Comparison of ENCODE assay signal across 1 mouse cellular context in the genomic region with DNA sequence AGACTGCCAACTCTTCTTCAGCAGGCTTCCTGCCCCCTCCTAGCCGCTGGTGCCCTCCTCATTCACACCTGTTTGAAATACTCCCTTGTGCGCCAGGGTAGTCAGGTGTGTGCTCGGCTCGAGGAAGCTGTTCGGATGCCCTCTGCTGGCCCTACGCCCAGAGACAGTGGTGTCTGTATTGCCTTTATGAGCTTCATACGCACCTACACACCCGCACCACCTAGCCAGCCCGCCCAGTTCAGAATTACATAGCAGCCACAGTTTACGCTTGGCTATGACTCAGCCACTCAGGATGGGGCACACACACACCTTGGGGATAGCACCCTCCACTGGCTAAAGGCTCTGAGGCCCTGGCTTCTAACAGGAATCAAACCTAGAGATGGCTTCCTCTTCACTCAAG.
TF ChIP-seq lines count a peak whose summit lies in the region.

No protein-coding gene starts in this region.

TF ChIP-seq in MEL, 35 proteins besides CTCF, POLR2A, EP300 and RAD21 (continued from another document):
- TF ChIP-seq MXI1 (IDR thresholded peaks at IDR 0.05; ENCODE audit: low read depth, low read length): no peak
- TF ChIP-seq KAT2A (conservative IDR thresholded peaks at IDR 0.05; ENCODE audit: low read depth, low read length): no peak
- TF ChIP-seq ETS1 (IDR thresholded peaks at IDR 0.05; ENCODE audit: low read depth, low read length): no peak
- no peak for TF ChIP-seq TCF12 (IDR thresholded peaks at IDR 0.05; ENCODE audit: low read depth, low read length)
- TF ChIP-seq USF1 (IDR thresholded peaks at IDR 0.05; ENCODE audit: low read depth, low read length): no peak
- TF ChIP-seq NRF1 (IDR thresholded peaks at IDR 0.05; ENCODE audit: insufficient read depth, low read depth, low read length, poor library complexity, severe bottlenecking): no peak
- no peak for TF ChIP-seq RCOR1 (IDR thresholded peaks at IDR 0.05; ENCODE audit: low read depth, low read length)
- no peak for TF ChIP-seq TBP (IDR thresholded peaks at IDR 0.05; ENCODE audit: low read depth, low read length)
- TF ChIP-seq GABPA (IDR thresholded peaks at IDR 0.05; ENCODE audit: low read depth, low read length): no peak
- TF ChIP-seq ZMIZ1 (IDR thresholded peaks at IDR 0.05; ENCODE audit: low read depth, low read length): no peak
- no peak for TF ChIP-seq GATA1 (IDR thresholded peaks at IDR 0.05; ENCODE audit: low read depth, low read length)
- no peak for TF ChIP-seq ZNF384 (IDR thresholded peaks at IDR 0.05; ENCODE audit: low read depth, low read length)
- no peak for TF ChIP-seq ZC3H11A (IDR thresholded peaks at IDR 0.05; ENCODE audit: low read depth, low read length)
- no peak for TF ChIP-seq SMC3 (IDR thresholded peaks at IDR 0.05; ENCODE audit: low read depth, low read length)
